Mouse (Mus musculus) E14TG2a.4 (cell line): Measurements from ENCODE around the gene Casp4.

Experiments used
- H3K27me3 ChIP-seq: 2 replicates; pipeline ENCODE4 v1.6.1; 2014; ENCODE audit warnings: low read length, control low read depth; ENCODE audit not compliant: insufficient read depth
- H3K36me3 ChIP-seq: 2 replicates; pipeline ENCODE4 v1.6.1; 2014; ENCODE audit warnings: low read length, control low read depth; ENCODE audit not compliant: insufficient read depth
- H3K4me1 ChIP-seq: replicated peaks from 2 replicates; pipeline ENCODE4 v1.6.1; 2014; ENCODE audit warnings: low read depth, low read length, control low read depth
- H3K4me3 ChIP-seq: replicated peaks from 2 replicates; pipeline ENCODE4 v1.5.1; 2014; ENCODE audit warnings: mild to moderate bottlenecking, low read length
- H3K9me3 ChIP-seq: 2 replicates; pipeline ENCODE4 v1.6.1; 2014; ENCODE audit warnings: low read length, control low read depth
- CTCF ChIP-seq: conservative IDR thresholded peaks from 2 replicates; pipeline ENCODE4 v1.5.1; 2014; ENCODE audit warnings: low read length
- NANOG ChIP-seq: IDR thresholded peaks from 2 replicates; pipeline ENCODE4 v1.6.1; 2014; ENCODE audit warnings: borderline replicate concordance, low read length, mixed read lengths
- POU5F1 ChIP-seq: IDR thresholded peaks from 2 replicates; pipeline ENCODE4 v1.6.1; 2014; ENCODE audit warnings: low read length, borderline replicate concordance

The Casp4 gene

DNA sequence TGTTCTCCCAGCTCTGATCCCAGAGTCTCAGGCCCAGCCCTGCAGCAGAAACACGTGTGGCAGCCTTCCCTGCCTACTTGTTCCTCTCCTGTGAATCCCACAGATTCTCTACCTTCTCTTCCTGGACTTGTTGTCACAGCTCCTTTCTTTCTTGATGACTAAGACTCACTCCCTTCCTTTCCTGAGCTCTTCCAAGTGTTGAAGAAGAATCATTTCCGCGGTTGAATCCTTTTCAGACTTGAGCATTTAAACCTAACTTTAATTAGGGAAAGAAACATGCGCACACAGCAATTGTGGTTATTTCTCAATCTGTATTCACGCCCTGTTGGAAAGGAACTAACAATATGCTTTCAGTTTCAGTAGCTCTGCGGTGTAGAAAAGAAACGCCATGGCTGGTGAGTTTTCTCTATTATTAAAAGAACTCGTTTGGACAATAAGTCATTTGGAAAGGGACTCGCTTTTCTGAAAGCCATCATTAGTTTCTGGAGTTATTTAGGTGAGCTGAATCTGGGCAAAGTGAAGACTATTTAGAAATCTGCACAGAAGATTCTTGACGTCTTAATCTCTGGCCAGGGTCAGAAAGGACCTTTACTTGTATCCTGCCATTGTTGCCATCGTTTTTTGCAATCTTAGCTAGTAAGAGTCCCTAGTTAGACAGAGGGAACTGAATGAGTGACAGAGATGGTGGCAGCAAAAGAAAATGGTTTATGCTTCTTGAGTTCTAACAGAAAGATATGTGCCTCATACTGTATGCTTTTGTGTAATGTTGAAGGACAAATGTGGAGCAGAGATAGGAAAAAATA lies 10.1 kb upstream of the Casp4 start, which contains the start of gene Casp1:
TSS of gene Casp1 (plus strand) at position 189 of the 803 bp plus-strand sequence.
- TF ChIP-seq CTCF = no peak
- TF ChIP-seq POU5F1 = no peak
- no peak for TF ChIP-seq NANOG
- Histone ChIP-seq H3K27me3 (no peaks in the 10 kb centered on the region), H3K4me3 (no peak within 1 kb of the TSS), H3K36me3 (no peaks in the 10 kb centered on the region), H3K4me1 (no peaks in the 10 kb centered on the region), H3K9me3 (no peaks in the 10 kb centered on the region)

DNA sequence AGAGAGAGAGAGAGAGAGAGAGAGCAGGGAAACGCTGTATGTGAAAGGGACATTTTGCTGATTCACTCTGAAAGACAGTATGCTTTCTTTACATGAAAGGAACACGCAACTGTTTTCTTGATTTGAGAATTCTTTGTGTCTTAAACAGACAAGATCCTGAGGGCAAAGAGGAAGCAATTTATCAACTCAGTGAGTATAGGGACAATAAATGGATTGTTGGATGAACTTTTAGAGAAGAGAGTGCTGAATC lies 9.6 kb upstream of the Casp4 start:
- TF ChIP-seq POU5F1 (no peak), CTCF (no peak), NANOG (no peak)
- no peaks in the 10 kb centered on the region for H3K4me1 ChIP-seq
- no peaks in the 10 kb centered on the region for H3K36me3 ChIP-seq
- H3K27me3 ChIP-seq = no peaks in the 10 kb centered on the region
- H3K9me3 ChIP-seq = no peaks in the 10 kb centered on the region
- no peak overlapping the region for H3K4me3 ChIP-seq

DNA sequence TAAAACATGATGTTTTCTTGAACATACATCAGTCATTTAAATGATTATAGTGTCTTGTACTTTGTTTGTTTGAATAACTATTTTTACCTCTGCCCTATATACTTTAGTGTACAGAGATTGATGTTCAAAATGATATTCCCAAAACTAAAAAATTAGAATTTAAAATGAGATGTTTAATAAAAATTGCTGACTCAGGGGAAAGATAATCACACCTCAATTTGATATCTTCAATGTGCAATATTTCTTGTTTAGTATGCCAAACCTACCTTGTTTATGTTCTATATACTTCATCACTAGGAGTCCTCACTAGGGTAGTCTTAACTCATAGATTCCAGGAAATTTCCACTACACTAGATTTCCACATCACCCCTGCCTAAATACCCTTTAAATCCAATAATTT lies 1.5 kb downstream of the Casp4 start:
- Histone ChIP-seq H3K27me3 (no peaks in the 10 kb centered on the region), H3K4me3 (no peak overlapping the region), H3K4me1 (no peaks in the 10 kb centered on the region), H3K36me3 (no peaks in the 10 kb centered on the region), H3K9me3 (no peaks in the 10 kb centered on the region)
- TF ChIP-seq NANOG (no peak), CTCF (no peak), POU5F1 (no peak)

DNA sequence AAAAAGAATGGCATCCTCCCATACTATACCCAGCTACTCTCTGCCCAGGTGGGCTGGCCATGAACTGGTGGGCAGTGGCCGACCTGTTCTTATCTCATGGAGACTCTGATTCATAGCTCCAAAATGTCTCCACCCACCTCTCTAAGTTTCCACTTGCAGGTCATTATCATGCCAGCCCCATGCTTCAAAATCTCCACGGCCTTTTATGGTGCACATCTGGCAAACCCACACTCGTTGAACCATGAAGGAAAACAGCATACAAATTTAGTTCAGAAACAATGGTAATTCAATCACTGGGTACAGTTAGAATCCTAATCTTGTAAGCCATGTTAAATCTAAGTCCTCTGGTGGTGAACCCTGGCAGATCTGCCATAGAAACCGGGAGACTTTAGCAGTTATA lies 2.8 kb downstream of the Casp4 start:
- Histone ChIP-seq H3K36me3 (no peaks in the 10 kb centered on the region), H3K4me1 (no peaks in the 10 kb centered on the region), H3K4me3 (no peak overlapping the region), H3K9me3 (no peaks in the 10 kb centered on the region), H3K27me3 (no peaks in the 10 kb centered on the region)
- TF ChIP-seq POU5F1 = no peak
- TF ChIP-seq CTCF = no peak
- TF ChIP-seq NANOG = no peak

DNA sequence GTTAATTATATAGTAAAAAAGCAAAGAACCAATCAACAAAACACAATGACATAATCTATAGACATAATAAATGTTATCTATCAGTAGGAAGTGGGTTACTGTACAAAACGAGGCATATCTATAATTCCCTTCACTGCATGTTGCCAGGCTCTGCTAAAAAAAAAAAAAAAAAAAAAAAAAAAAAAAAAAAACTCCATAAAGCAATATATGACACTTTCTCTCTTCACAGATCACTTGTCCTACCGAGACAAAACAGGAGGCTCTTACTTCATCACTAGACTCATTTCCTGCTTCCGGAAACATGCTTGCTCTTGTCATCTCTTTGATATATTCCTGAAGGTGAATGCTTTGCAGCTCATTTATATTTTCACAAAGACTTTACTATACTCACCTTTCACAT lies 19.6 kb downstream of the Casp4 start:
- Histone ChIP-seq H3K9me3 (no peaks in the 10 kb centered on the region), H3K36me3 (no peaks in the 10 kb centered on the region), H3K4me3 (no peak overlapping the region), H3K27me3 (no peaks in the 10 kb centered on the region), H3K4me1 (no peaks in the 10 kb centered on the region)
- no peak for TF ChIP-seq CTCF
- no peak for TF ChIP-seq POU5F1
- TF ChIP-seq NANOG = no peak

DNA sequence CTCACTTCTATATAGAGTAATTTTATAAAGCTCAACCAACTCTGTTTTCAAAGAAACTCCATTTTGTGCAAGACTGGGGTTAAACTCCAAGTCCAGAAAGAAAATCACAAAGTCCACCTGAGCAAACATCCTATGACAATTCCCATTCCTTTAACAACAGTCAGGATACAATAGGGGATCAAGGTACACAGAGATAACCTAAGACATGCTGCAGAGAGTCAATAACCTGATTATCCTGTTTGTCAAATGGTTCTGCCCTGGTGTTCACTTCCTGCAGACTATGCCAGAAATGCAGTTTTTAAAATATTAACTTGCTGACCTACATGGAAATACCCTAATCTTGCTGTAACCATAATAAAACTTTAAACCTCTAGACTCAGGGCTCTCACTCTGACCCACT lies 23.8 kb downstream of the Casp4 start:
- H3K27me3 ChIP-seq = no peaks in the 10 kb centered on the region
- H3K9me3 ChIP-seq = no peaks in the 10 kb centered on the region
- H3K4me3 ChIP-seq = no peak overlapping the region
- no peaks in the 10 kb centered on the region for H3K36me3 ChIP-seq
- no peak for TF ChIP-seq CTCF
- no peak for TF ChIP-seq NANOG
- H3K4me1 ChIP-seq = no peaks in the 10 kb centered on the region

DNA sequence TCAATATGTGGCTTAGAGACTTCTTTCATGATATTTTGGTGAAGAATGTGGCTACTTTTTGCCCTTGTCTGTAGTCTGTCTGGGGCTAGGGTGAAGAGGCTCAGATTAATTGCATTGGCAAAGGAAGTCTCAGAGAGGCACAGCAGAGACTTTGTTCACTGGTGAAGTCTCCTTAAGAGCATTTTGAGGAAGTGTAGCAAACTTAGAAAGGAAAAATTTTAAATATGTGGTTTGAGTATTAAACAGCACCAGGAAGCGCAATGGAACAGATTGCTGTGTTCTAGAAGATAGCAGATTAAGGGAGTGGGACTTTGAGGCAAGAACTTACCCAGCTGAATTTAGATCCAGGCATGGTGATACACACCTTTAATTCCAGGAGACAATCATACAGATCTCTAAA lies 24.8 kb downstream of the Casp4 start:
- Histone ChIP-seq H3K9me3 (no peaks in the 10 kb centered on the region), H3K4me3 (no peak overlapping the region), H3K4me1 (no peaks in the 10 kb centered on the region), H3K36me3 (no peaks in the 10 kb centered on the region), H3K27me3 (no peaks in the 10 kb centered on the region)
- TF ChIP-seq NANOG (no peak), CTCF (no peak), POU5F1 (no peak)

DNA sequence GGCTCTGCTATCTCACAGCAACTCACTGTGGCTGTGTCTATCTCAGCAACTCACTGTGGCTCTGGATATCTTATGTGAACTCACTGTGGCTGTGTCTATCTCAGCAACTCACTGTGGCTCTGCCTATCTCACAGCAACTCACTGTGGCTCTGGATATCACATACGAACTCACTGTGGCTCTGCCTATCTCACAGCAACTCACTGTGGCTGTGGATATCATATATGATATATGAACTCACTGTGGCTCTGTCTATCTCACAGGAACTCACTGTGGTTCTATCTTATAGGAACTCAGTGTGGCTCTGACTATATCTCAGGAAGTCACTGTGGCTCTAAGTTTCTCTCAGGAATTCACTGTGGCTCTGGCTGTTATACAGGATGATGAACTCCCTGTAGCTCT lies 34.5 kb downstream of the Casp4 start:
- no peaks in the 10 kb centered on the region for H3K27me3 ChIP-seq
- no peak overlapping the region for H3K4me3 ChIP-seq
- no peaks in the 10 kb centered on the region for H3K4me1 ChIP-seq
- TF ChIP-seq NANOG = no peak
- TF ChIP-seq POU5F1 = no peak
- no peak for TF ChIP-seq CTCF
- H3K9me3 ChIP-seq = no peaks in the 10 kb centered on the region
- H3K36me3 ChIP-seq = no peaks in the 10 kb centered on the region

DNA sequence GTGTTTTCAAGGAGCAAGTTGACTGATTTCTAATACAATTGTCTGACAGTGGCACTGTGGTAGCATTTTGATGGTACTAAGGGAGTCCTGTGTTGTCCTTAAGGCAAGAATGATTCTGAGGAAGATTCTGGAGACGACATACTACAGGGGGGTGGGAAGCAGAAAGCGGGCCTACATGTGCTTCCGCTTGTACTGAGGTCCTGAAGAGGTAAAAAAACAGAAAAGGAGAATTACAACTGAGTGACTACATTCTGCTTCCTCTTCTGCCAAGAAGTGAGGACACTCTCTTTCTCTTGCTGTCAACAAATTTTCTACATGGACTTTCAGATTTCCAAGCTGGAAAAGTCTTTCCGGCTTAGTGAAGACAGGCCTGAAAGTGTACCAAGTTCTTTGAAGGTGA lies 35.5 kb downstream of the Casp4 start:
- Histone ChIP-seq H3K4me1 (no peaks in the 10 kb centered on the region), H3K4me3 (no peak overlapping the region), H3K36me3 (no peaks in the 10 kb centered on the region), H3K27me3 (no peaks in the 10 kb centered on the region), H3K9me3 (no peaks in the 10 kb centered on the region)
- no peak for TF ChIP-seq NANOG
- TF ChIP-seq POU5F1 = no peak
- no peak for TF ChIP-seq CTCF
